Mouse (Mus musculus): Measurements from ENCODE around the gene Stum. TPM values are rescaled to one million over a fixed set of nuclear protein-coding genes. Genes with fewer than 3 reads are reported as not detected.

Stum gene
- polyA plus RNA-seq, 1 experiment from 2014 or later = 0.07 TPM

DNA sequence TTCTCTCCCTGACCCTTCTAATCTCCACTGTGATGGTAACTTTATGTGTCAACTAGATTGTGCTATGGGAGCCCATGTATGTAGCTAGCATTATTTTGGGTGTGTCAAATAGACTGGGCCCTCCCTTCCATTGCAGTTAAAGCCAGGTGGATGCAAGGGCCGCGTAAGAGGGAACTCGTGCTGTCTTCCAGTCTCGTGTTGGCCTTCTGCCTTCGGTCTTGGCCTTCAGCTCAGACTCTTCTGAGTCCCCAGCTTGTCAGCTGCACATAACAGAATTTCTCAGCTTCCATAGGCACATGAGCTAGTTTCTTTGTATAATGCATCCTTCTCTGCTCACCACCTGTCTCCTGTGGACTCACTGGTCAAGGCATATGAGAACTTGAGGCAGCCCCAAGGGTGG is 17.3 kb upstream of the Stum start:
- Histone ChIP-seq H3K4me1 (ENCODE audit: insufficient read depth, low read depth, low read length) (no peaks in the 10 kb centered on the region), H3K36me3 (ENCODE audit: insufficient read depth, low read length) (no peaks in the 10 kb centered on the region), H3K27ac (ENCODE audit: low read length) (no peak overlapping the region), H3K9me3 (ENCODE audit: low read length) (no peaks in the 10 kb centered on the region), H3K4me3 (ENCODE audit: low read depth, low read length) (no peak overlapping the region), H3K4me2 (replicated peaks; ENCODE audit: low read depth, low read length) (no peak overlapping the region), H3K27me3 (replicated peaks; ENCODE audit: insufficient read depth, low read length) (no peaks in the 10 kb centered on the region), H3K9ac (replicated peaks; ENCODE audit: low read depth) (no peak overlapping the region)
- no peak for ATAC-seq
- WGBS = 88% methylated on average over 5 of the region's 5 CpGs
- DNase-seq (ENCODE audit: low spot score) = no peak
- no peak for TF ChIP-seq EP300 (IDR thresholded peaks at IDR 0.05)
- no peak for TF ChIP-seq CTCF (IDR thresholded peaks at IDR 0.05)

- H3K4me2 ChIP-seq (replicated peaks; ENCODE audit: low read depth, low read length) = no peak overlapping the region
- H3K4me1 ChIP-seq (ENCODE audit: insufficient read depth, low read depth, low read length) = no peaks in the 10 kb centered on the region
- H3K9ac ChIP-seq (replicated peaks; ENCODE audit: low read depth) = no peak overlapping the region
- H3K4me3 ChIP-seq (ENCODE audit: low read depth, low read length) = no peak overlapping the region
- ATAC-seq (no peak), DNase-seq (ENCODE audit: low spot score) (no peak)
- H3K27ac ChIP-seq (ENCODE audit: low read length) = no peak overlapping the region
- no peaks in the 10 kb centered on the region for H3K9me3 ChIP-seq (ENCODE audit: low read length)
- TF ChIP-seq EP300 (IDR thresholded peaks at IDR 0.05) (no peak), CTCF (IDR thresholded peaks at IDR 0.05) (no peak)
- no peaks in the 10 kb centered on the region for H3K36me3 ChIP-seq (ENCODE audit: insufficient read depth, low read length)
- no peaks in the 10 kb centered on the region for H3K27me3 ChIP-seq (replicated peaks; ENCODE audit: insufficient read depth, low read length)
- 46% methylated on average over 4 of the region's 4 CpGs for WGBS
Observed at GRCm38 (mm10) chr1:180500218-180500617, 16.9 kb upstream of the Stum start.

DNA sequence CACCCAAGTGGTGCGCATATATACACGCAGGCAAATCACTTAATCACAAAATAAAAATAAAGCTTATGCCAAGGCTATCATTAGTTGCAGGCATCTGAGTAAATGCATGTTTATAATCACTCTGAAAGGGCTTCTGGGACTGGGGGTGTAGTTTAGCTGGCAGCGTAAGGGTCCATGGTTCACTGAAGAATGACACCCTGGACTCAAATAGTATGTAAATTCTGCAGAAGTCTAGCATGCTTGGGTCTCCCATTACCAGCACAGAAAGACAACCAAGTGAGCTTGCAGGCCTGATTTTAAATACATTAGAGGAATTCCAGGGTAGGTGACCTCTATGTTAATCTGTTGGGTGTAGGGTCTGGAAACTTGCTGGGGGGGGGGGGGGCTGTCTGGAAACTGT is 16.5 kb upstream of the Stum start:
- H3K27me3 ChIP-seq (replicated peaks; ENCODE audit: insufficient read depth, low read length) = no peaks in the 10 kb centered on the region
- no peak overlapping the region for H3K4me2 ChIP-seq (replicated peaks; ENCODE audit: low read depth, low read length)
- H3K9me3 ChIP-seq (ENCODE audit: low read length) = no peaks in the 10 kb centered on the region
- H3K27ac ChIP-seq (ENCODE audit: low read length) = no peak overlapping the region
- H3K36me3 ChIP-seq (ENCODE audit: insufficient read depth, low read length) = no peaks in the 10 kb centered on the region
- ATAC-seq (no peak), DNase-seq (ENCODE audit: low spot score) (no peak)
- H3K9ac ChIP-seq (replicated peaks; ENCODE audit: low read depth) = no peak overlapping the region
- H3K4me3 ChIP-seq (ENCODE audit: low read depth, low read length) = no peak overlapping the region
- 90% methylated on average over 3 of the region's 3 CpGs for WGBS
- H3K4me1 ChIP-seq (ENCODE audit: insufficient read depth, low read depth, low read length) = no peaks in the 10 kb centered on the region
- TF ChIP-seq CTCF (IDR thresholded peaks at IDR 0.05) = no peak
- no peak for TF ChIP-seq EP300 (IDR thresholded peaks at IDR 0.05)

- H3K4me1 ChIP-seq (ENCODE audit: insufficient read depth, low read depth, low read length) = no peaks in the 10 kb centered on the region
- H3K9ac ChIP-seq (replicated peaks; ENCODE audit: low read depth) = no peak overlapping the region
- no peak for TF ChIP-seq CTCF (IDR thresholded peaks at IDR 0.05)
- TF ChIP-seq EP300 (IDR thresholded peaks at IDR 0.05) = no peak
- H3K9me3 ChIP-seq (ENCODE audit: low read length) = no peaks in the 10 kb centered on the region
- no peaks in the 10 kb centered on the region for H3K27me3 ChIP-seq (replicated peaks; ENCODE audit: insufficient read depth, low read length)
- DNase-seq (ENCODE audit: low spot score) (peak; percentile 26), ATAC-seq (no peak)
- H3K4me2 ChIP-seq (replicated peaks; ENCODE audit: low read depth, low read length) = no peak overlapping the region
- no peaks in the 10 kb centered on the region for H3K36me3 ChIP-seq (ENCODE audit: insufficient read depth, low read length)
- no peak overlapping the region for H3K4me3 ChIP-seq (ENCODE audit: low read depth, low read length)
- 25% methylated on average over 9 of the region's 9 CpGs for WGBS
- H3K27ac ChIP-seq (ENCODE audit: low read length) = no peak overlapping the region
Observed at GRCm38 (mm10) chr1:180492777-180493176, 9.5 kb upstream of the Stum start.

- ATAC-seq (no peak), DNase-seq (ENCODE audit: low spot score) (no peak)
- 86% methylated on average over 5 of the region's 5 CpGs for WGBS
- Histone ChIP-seq H3K4me2 (replicated peaks; ENCODE audit: low read depth, low read length) (no peak overlapping the region), H3K9me3 (ENCODE audit: low read length) (no peaks in the 10 kb centered on the region), H3K4me1 (ENCODE audit: insufficient read depth, low read depth, low read length) (peaks cover 4% of the 10 kb centered on the region; the same call in 1 of the 2 replicates), H3K27ac (ENCODE audit: low read length) (no peak overlapping the region), H3K9ac (replicated peaks; ENCODE audit: low read depth) (no peak overlapping the region), H3K27me3 (replicated peaks; ENCODE audit: insufficient read depth, low read length) (peaks cover 24% of the 10 kb centered on the region), H3K36me3 (ENCODE audit: insufficient read depth, low read length) (no peaks in the 10 kb centered on the region), H3K4me3 (ENCODE audit: low read depth, low read length) (no peak overlapping the region)
- no peak for TF ChIP-seq CTCF (IDR thresholded peaks at IDR 0.05)
- no peak for TF ChIP-seq EP300 (IDR thresholded peaks at IDR 0.05)
Observed at GRCm38 (mm10) chr1:180485346-180485745, 2.0 kb upstream of the Stum start.

DNA sequence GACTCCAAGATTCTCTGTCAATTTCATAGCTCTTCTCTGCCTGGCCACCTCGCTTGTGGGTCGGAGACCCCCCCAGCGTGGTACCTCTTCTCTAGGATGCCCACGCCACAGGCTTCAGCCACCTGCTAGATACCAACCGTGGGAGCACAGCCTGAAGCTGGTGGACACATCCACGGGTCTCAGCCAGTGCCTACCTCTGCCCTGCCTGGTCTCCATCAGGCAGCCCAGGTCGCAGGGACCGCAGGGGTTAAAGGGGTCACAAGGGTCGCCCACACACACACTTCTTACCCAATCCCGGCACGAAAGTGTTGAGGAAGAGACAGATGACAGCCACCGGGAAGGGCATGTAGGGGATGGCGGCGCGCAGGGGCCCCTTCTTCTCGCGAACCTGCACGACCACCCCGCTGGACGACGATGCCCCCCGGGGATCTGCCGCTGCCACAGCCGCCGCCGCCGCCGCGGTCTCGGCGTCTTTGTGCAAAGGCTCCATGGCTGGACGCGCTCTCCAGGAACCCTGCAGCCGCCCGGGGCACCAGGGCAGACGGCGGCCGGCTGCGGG is 385 bp downstream of the Stum start:
- Histone ChIP-seq H3K27ac (ENCODE audit: low read length) (no peak overlapping the region), H3K27me3 (replicated peaks; ENCODE audit: insufficient read depth, low read length) (peaks cover 24% of the 10 kb centered on the region), H3K9me3 (ENCODE audit: low read length) (no peaks in the 10 kb centered on the region), H3K4me3 (ENCODE audit: low read depth, low read length) (peak overlapping the region; percentile 27; the same call in 1 of the 2 replicates), H3K4me2 (replicated peaks; ENCODE audit: low read depth, low read length) (peak overlapping the region; percentile 52), H3K4me1 (ENCODE audit: insufficient read depth, low read depth, low read length) (peaks cover 4% of the 10 kb centered on the region; the same call in 1 of the 2 replicates), H3K36me3 (ENCODE audit: insufficient read depth, low read length) (no peaks in the 10 kb centered on the region), H3K9ac (replicated peaks; ENCODE audit: low read depth) (no peak overlapping the region)
- WGBS = 7% methylated on average over 25 of the region's 39 CpGs
- DNase-seq (ENCODE audit: low spot score) (no peak), ATAC-seq (no peak)
- TF ChIP-seq CTCF (IDR thresholded peaks at IDR 0.05) (no peak), EP300 (IDR thresholded peaks at IDR 0.05) (no peak)

GRCm38 (mm10) chr1:180481956-180482355 is 1.3 kb downstream of the Stum start:
- H3K27me3 ChIP-seq (replicated peaks; ENCODE audit: insufficient read depth, low read length) = peaks cover 24% of the 10 kb centered on the region
- no peak for DNase-seq (ENCODE audit: low spot score)
- no peak overlapping the region for H3K9ac ChIP-seq (replicated peaks; ENCODE audit: low read depth)
- no peaks in the 10 kb centered on the region for H3K36me3 ChIP-seq (ENCODE audit: insufficient read depth, low read length)
- 28% methylated on average over 10 of the region's 10 CpGs for whole genome bisulfite sequencing
- TF ChIP-seq EP300 (IDR thresholded peaks at IDR 0.05) (no peak), CTCF (IDR thresholded peaks at IDR 0.05) (peak; percentile 24; the same call in 1 of the 2 replicates)
- peaks cover 4% of the 10 kb centered on the region; the same call in 1 of the 2 replicates for H3K4me1 ChIP-seq (ENCODE audit: insufficient read depth, low read depth, low read length)
- H3K27ac ChIP-seq (ENCODE audit: low read length) = no peak overlapping the region
- H3K9me3 ChIP-seq (ENCODE audit: low read length) = no peaks in the 10 kb centered on the region
- ATAC-seq = no peak
- no peak overlapping the region for H3K4me2 ChIP-seq (replicated peaks; ENCODE audit: low read depth, low read length)
- no peak overlapping the region for H3K4me3 ChIP-seq (ENCODE audit: low read depth, low read length)
